Mouse (Mus musculus): Measurements from ENCODE around the gene Rexo4.

GRCm38 (mm10) chr2:26952193-26952592, 12.0 kb downstream of the Rexo4 start:
- TF ChIP-seq CTCF (IDR thresholded peaks at IDR 0.05; ENCODE audit: low read depth, low read length): no peak
- no peak for TF ChIP-seq POLR2A (IDR thresholded peaks at IDR 0.05; ENCODE audit: borderline replicate concordance, low read depth, low read length)

Measured in bone marrow macrophage, adult 2 months (primary cell).